Mouse (Mus musculus) forebrain, embryonic 12.5 days (tissue): ENCODE measurements around the gene Dtd1. TPM values are rescaled to one million over a fixed set of nuclear protein-coding genes. Genes with fewer than 3 reads are reported as not detected.

ENCODE experiments used
- ATAC-seq: fragments of 200-750 bp; cut with Nextera tagmentation; 2 replicates; pipeline ENCODE4 v1.8.0; 2017; ENCODE audit warnings: moderate TSS enrichment; ENCODE audit not compliant: low FRiP score
- H3K27ac ChIP-seq: fragments of 300-500 bp; sonication (generic); 2 replicates; pipeline ENCODE4 v1.5.1; 2016; ENCODE audit warnings: mild to moderate bottlenecking
- H3K27me3 ChIP-seq: fragments of 300-500 bp; sonication (generic); 2 replicates; pipeline ENCODE4 v1.6.1; 2016; ENCODE audit warnings: mild to moderate bottlenecking
- H3K36me3 ChIP-seq: fragments of 300-500 bp; sonication (generic); replicated peaks from 2 replicates; pipeline ENCODE4 v1.6.1; 2016; ENCODE audit warnings: mild to moderate bottlenecking
- H3K4me1 ChIP-seq: fragments of 300-500 bp; sonication (generic); 2 replicates; pipeline ENCODE4 v1.6.1; 2016
- H3K4me2 ChIP-seq: fragments of 300-500 bp; sonication (generic); 2 replicates; pipeline ENCODE4 v1.6.1; 2016; ENCODE audit warnings: mild to moderate bottlenecking, moderate library complexity
- H3K4me3 ChIP-seq: fragments of 300-500 bp; sonication (generic); replicated peaks from 2 replicates; pipeline ENCODE4 v1.5.1; 2016; ENCODE audit warnings: mild to moderate bottlenecking
- H3K9ac ChIP-seq: fragments of 300-500 bp; sonication (generic); 2 replicates; pipeline ENCODE4 v1.6.1; 2016; ENCODE audit warnings: mild to moderate bottlenecking
- H3K9me3 ChIP-seq: fragments of 300-500 bp; sonication (generic); 2 replicates; pipeline ENCODE4 v1.6.1; 2016
- WGBS: fragments of 180-500 bp; shearing (Covaris S2); methylation state at CpG from one replicate; pipeline ENCODE4 v1.1.7; 2016; 5-methylcytosine and 5-hydroxymethylcytosine counted together
- polyA plus RNA-seq: library from polyadenylated mRNA; unstranded; fragments of >200 nt; fragmentation: Nextera tagmentation; extraction: Ambion mirVana; gene quantifications from 2 replicates; pipeline ENCODE4 v1.2.1, GENCODE M21; 2016

Dtd1 gene
- polyA plus RNA-seq, 1 experiment from 2014 or later, result 35.5 TPM

DNA sequence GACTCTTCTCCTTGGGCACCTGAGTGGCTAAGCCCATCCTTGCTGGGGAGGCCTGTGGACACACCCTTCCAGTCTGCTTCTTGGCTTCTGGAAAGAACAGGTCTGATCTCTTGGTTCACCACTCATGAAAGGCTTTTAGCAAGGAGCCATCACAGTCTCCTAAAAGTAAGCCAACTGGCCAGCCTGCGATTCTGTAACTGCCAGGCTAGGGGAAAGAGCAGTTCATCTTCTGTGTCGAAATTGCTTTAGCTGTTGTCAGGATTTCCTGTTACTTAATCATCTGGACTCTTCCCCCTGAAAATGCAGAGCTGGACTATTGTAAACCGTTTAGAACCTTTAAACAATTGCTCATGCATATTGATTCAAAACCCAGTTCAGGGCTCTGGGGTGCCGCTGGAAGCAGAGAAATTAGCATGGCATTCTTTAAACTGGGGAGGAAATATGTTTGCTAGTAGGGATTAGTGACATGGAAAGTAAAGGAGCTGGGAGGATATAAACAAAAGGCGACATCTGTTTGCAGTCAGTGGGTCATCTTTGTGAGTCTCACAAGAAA is 120.8 kb downstream of the Dtd1 start:
- Histone ChIP-seq H3K4me2 (no peak overlapping the region), H3K9ac (no peak overlapping the region), H3K36me3 (no peaks in the 10 kb centered on the region), H3K4me3 (no peak overlapping the region), H3K27me3 (no peaks in the 10 kb centered on the region), H3K27ac (no peak overlapping the region), H3K9me3 (no peaks in the 10 kb centered on the region), H3K4me1 (peaks cover 11% of the 10 kb centered on the region)
- no peak for ATAC-seq
- WGBS, result 42% methylated on average over 5 of the region's 5 CpGs

DNA sequence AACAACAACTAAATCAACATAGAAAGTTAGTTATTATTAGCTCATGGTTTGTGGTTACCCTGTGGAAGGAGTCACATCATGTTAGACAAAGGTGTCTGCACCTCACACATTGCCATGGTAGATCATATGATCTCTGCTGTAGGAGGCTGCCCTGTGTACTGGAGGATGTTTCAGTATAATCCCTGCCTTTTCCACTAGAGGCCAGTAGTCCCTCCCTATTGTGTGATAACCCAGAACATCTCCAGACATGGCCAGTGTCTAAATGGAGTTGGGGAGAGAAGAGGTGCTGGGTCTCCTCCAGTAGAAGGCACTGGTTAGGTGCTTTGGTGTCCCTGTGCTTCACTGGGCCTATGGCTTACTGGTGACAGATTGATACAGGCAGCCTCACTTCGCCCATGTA is 125.0 kb downstream of the Dtd1 start:
- Histone ChIP-seq H3K36me3 (no peaks in the 10 kb centered on the region), H3K27ac (no peak overlapping the region), H3K4me1 (peaks cover 7% of the 10 kb centered on the region), H3K4me2 (no peak overlapping the region), H3K27me3 (no peaks in the 10 kb centered on the region), H3K9ac (no peak overlapping the region), H3K9me3 (no peaks in the 10 kb centered on the region), H3K4me3 (no peak overlapping the region)
- no peak for ATAC-seq
- 89% methylated on average over 1 of the region's 1 CpGs for WGBS

DNA sequence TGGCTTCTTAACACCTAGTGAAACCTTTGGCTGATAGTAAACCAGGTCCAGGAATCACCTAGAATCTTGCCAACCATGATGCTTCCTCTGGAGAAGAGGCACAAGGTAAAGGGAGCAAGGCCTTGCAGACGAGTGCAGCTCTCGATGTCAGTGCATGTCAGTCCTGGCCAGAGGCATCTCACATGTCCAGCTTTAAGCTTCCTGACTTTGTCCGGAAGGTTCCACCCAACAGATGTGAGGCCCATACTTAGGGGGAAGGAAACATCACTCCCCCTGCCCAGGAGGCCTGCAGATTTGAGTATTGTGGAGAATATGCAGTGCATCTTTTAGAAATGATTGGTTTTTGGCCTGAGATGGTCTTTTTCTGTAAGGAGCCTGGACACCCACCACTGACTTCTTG is 127.4 kb downstream of the Dtd1 start:
- 89% methylated on average over 3 of the region's 3 CpGs for WGBS
- H3K4me1 ChIP-seq, result no peaks in the 10 kb centered on the region
- ATAC-seq, result no peak
- no peak overlapping the region for H3K4me2 ChIP-seq
- no peaks in the 10 kb centered on the region for H3K36me3 ChIP-seq
- no peak overlapping the region for H3K9ac ChIP-seq
- H3K27ac ChIP-seq, result no peak overlapping the region
- no peaks in the 10 kb centered on the region for H3K27me3 ChIP-seq
- no peak overlapping the region for H3K4me3 ChIP-seq
- no peaks in the 10 kb centered on the region for H3K9me3 ChIP-seq

DNA sequence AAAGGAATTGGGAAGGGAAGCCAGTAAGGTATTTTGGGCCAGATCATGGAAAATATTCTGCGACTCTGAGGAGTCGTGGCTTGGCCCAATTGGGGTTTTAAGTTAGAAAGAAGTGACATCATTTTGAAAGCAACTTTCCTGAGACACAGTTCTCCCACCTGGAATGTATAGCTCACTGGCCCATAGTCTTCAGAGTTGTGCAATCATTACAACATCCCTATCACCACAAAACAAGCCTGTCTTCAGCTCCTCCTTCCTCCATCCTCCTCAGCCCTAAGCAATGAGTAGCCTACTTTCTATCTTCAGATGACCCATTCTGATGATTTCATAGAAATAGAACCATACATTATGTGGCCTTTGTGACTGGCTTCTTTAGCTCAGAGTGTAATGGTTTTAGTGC is 130.1 kb downstream of the Dtd1 start:
- Histone ChIP-seq H3K4me1 (no peaks in the 10 kb centered on the region), H3K9ac (no peak overlapping the region), H3K27ac (no peak overlapping the region), H3K27me3 (no peaks in the 10 kb centered on the region), H3K4me3 (no peak overlapping the region), H3K9me3 (no peaks in the 10 kb centered on the region), H3K36me3 (no peaks in the 10 kb centered on the region), H3K4me2 (no peak overlapping the region)
- WGBS, result 98% methylated on average over 2 of the region's 2 CpGs
- no peak for ATAC-seq

DNA sequence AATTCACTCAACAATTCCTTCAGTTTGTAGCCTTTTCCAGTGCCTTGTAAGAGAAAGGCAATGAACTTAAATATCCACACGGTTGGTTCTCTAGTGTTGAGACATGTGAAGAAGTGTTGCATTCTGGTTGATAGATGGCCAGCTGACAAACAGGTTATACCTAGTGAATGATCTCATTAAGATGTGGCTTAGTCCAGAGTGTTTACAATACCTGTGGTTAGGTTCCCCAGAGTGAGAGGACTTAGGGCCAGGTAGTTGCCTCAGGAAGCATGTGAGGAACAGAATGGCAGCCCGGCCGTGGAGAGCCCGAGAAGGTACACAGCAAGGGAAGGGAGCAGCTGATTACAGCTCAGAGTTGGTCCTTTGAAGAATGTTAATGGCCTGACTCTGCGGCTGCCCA is 138.5 kb downstream of the Dtd1 start:
- Histone ChIP-seq H3K27ac (no peak overlapping the region), H3K4me3 (no peak overlapping the region), H3K9ac (no peak overlapping the region), H3K4me1 (no peaks in the 10 kb centered on the region), H3K9me3 (no peaks in the 10 kb centered on the region), H3K4me2 (no peak overlapping the region), H3K36me3 (no peaks in the 10 kb centered on the region), H3K27me3 (no peaks in the 10 kb centered on the region)
- no peak for ATAC-seq
- WGBS, result 83% methylated on average over 5 of the region's 5 CpGs

DNA sequence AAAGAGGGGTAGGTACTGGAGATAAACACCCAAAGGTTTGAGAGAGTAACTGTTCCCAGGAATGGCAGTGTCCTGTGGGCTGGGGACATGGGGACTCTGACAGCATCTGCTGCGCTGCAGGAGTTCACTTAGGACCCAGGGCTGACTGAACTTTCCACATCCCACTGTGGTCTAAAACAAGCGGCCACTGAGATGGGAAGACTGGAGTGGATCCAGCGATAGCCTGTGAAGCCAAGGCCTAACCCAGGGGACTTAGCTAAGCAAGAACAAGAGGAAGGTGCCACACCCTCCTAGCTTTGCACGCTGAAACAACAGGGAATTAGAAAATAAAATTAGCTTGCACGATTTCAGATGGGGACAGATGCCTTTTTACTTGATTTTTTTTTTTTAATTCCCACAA is 138.9 kb downstream of the Dtd1 start:
- Histone ChIP-seq H3K36me3 (no peaks in the 10 kb centered on the region), H3K4me1 (no peaks in the 10 kb centered on the region), H3K4me2 (no peak overlapping the region), H3K9ac (no peak overlapping the region), H3K27me3 (no peaks in the 10 kb centered on the region), H3K27ac (no peak overlapping the region), H3K9me3 (no peaks in the 10 kb centered on the region), H3K4me3 (no peak overlapping the region)
- 82% methylated on average over 5 of the region's 5 CpGs for WGBS
- ATAC-seq, result no peak

DNA sequence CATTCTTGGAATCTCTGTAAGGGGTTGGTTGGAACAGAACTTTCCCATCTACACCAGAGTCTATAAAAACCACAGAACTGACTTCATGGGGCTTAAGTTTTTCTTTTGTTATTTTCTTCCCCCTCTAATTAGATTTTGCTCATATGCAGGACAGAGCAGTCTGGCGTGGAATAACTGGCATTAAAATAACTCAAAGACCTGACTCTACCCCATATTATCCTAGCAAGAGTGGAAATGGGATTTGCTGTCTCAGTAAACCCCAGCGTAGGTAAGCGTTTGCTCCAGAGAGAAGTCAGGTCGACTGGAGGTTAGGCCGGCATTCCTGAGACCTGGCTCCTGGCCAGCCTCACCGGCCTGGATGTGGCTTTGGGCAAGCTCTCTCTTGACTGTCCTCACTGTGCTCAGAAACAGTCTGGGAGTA is 140.9 kb downstream of the Dtd1 start:
- Histone ChIP-seq H3K36me3 (no peaks in the 10 kb centered on the region), H3K4me1 (no peaks in the 10 kb centered on the region), H3K9me3 (no peaks in the 10 kb centered on the region), H3K4me3 (no peak overlapping the region), H3K27ac (no peak overlapping the region), H3K9ac (no peak overlapping the region), H3K4me2 (no peak overlapping the region), H3K27me3 (no peaks in the 10 kb centered on the region)
- no peak for ATAC-seq
- WGBS, result 73% methylated on average over 6 of the region's 6 CpGs

DNA sequence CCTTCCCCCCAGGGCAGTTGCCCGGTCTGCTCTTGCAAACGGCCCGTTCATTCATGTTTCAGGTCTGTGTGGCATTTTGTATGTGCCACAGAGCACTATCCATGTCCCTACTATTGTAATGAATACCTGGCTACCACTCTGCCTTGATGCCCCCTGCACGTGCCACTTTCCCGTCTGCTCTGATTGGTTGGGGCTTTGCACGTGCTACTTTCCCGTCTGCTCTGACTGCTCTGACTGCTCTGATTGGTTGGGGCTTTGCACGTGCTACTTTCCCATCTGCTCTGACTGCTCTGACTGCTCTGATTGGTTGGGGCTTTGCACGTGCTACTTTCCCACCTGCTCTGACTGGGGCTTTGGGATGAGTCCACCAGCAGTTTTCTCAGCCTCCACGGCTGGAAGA is 142.3 kb downstream of the Dtd1 start:
- H3K27ac ChIP-seq, result no peak overlapping the region
- H3K36me3 ChIP-seq, result no peaks in the 10 kb centered on the region
- WGBS, result 83% methylated on average over 10 of the region's 10 CpGs
- no peak overlapping the region for H3K9ac ChIP-seq
- H3K27me3 ChIP-seq, result no peaks in the 10 kb centered on the region
- H3K4me3 ChIP-seq, result no peak overlapping the region
- no peaks in the 10 kb centered on the region for H3K4me1 ChIP-seq
- H3K4me2 ChIP-seq, result no peak overlapping the region
- ATAC-seq, result no peak
- no peaks in the 10 kb centered on the region for H3K9me3 ChIP-seq

DNA sequence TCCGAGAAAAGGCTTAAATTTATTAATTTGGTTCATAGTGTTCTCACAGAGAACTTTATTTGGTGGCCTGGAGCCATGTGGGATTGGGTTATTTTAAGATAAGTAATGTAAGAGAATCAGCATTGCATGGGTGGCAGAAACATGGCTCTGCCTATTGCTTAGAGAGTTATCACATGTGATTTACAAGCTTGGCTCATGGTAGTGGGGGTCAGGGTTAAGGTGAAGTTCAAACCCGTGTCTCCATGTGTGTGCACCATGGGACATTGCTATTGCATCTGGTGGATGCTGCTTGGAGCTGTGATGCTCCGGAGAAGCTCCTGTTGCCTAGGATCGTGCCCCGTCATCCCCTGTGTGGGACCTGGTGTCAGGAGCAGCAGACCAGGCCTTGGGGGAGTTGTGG is 143.6 kb downstream of the Dtd1 start:
- no peak overlapping the region for H3K27ac ChIP-seq
- WGBS, result 88% methylated on average over 5 of the region's 5 CpGs

DNA sequence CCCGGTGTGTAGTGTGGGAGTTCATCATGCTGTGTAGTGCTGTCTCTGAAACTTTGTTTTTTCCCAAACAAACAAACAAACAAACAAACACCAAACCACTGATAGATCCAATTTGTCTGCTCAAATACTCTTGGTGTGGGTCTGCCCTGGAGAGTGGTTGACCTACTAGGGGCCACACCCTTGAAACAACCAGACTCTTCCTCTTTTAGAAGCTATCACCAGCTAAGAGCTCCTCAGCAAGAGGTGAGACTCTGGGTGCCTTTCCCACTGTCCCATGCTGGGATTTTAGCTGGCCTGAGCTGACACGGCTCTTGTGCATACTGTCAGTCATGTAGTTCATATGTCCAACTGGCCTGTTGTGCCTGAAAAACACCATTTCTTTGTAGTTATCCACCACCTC is 145.6 kb downstream of the Dtd1 start:
- Histone ChIP-seq H3K9me3 (no peaks in the 10 kb centered on the region), H3K4me3 (no peak overlapping the region), H3K4me2 (no peak overlapping the region), H3K9ac (no peak overlapping the region), H3K27ac (no peak overlapping the region), H3K4me1 (no peaks in the 10 kb centered on the region), H3K36me3 (no peaks in the 10 kb centered on the region), H3K27me3 (no peaks in the 10 kb centered on the region)
- 86% methylated on average over 2 of the region's 2 CpGs for WGBS
- ATAC-seq, result no peak

More for the DNA sequence above, 143.6 kb downstream of the Dtd1 start:
- Histone ChIP-seq H3K9ac (no peak overlapping the region), H3K4me1 (no peaks in the 10 kb centered on the region), H3K27me3 (no peaks in the 10 kb centered on the region), H3K4me3 (no peak overlapping the region), H3K9me3 (no peaks in the 10 kb centered on the region), H3K36me3 (no peaks in the 10 kb centered on the region), H3K4me2 (no peak overlapping the region)
- no peak for ATAC-seq

DNA sequence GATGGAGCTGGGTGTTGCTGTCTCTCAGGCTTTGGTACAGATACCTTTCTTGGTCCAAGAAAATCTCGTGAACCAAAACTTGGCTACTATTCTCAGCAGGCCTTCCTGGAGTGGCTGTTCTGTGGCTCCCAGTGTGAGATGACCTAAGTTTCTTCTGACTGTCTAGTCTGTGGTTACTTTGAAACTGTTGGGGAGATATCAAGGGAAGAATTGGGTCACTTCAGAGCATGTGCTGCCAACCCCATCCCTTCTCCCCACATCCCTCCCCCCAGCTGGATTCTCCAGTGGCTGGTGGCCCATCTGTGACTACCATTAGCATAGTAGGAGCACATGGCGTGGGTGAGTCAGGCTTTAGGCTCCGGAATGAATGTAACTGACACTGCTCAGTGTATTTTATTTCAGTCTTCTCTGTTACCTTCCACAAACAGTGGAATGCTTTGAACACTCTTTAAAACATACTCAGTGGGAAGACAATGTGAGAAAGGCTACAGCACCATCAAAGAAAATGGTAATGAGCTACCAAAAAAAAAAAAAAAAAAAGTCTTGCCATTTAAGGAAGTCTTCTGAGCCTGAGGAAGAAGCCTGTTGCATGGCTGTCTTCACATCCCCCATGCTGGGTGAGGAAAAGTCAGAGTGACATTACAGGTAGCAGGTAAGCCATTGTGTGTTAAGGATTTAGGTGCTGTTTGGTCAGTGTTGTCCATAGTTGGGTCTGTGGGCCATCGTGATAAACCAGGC is 146.5 kb downstream of the Dtd1 start:
- Histone ChIP-seq H3K9ac (no peak overlapping the region), H3K27ac (no peak overlapping the region), H3K9me3 (no peaks in the 10 kb centered on the region), H3K4me2 (no peak overlapping the region), H3K36me3 (no peaks in the 10 kb centered on the region), H3K4me1 (no peaks in the 10 kb centered on the region), H3K4me3 (no peak overlapping the region), H3K27me3 (no peaks in the 10 kb centered on the region)
- no peak for ATAC-seq
- WGBS, result 69% methylated on average over 4 of the region's 4 CpGs

DNA sequence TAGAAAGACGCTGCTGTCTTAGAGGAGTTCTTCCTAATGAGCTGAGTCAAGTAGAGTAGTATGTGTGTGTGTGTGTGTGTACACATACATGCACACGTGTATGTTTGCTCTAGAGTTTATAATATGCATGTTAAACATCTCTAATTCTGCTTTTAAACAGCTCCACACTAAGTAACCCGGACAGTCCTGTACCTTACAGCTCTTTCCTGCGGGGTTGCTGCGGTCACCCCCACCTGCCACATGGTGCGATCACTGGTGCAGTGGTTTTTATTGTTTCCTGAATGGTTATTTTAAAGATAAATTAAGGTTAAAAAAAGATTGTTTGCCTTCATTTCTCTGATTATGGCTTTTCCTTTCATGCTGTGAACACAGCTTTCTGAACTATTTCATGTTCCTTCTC is 153.9 kb downstream of the Dtd1 start:
- 89% methylated on average over 6 of the region's 6 CpGs for WGBS
- Histone ChIP-seq H3K9ac (no peak overlapping the region), H3K27me3 (no peaks in the 10 kb centered on the region), H3K27ac (no peak overlapping the region), H3K4me2 (no peak overlapping the region), H3K36me3 (no peaks in the 10 kb centered on the region), H3K4me1 (no peaks in the 10 kb centered on the region), H3K4me3 (no peak overlapping the region), H3K9me3 (no peaks in the 10 kb centered on the region)
- no peak for ATAC-seq

DNA sequence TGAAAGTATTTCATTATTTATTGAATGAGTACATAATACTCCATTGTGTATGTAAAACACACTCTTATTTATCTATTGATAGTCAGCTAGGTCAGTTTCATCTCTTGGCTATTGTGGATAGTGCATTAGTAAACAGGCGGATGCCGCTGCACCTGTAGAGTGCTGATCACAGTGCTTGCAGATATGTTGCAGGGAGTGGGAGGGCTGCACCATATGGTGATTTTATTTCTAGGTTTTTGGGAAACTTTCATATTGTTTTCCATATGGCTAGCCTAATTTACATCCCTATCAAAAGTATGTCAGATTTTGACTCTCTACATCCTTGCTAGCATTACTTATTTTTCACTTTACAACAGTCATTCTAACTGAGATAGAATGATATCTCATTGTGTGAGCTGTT is 155.3 kb downstream of the Dtd1 start:
- Histone ChIP-seq H3K9me3 (no peaks in the 10 kb centered on the region), H3K9ac (no peak overlapping the region), H3K36me3 (no peaks in the 10 kb centered on the region), H3K27me3 (no peaks in the 10 kb centered on the region), H3K27ac (no peak overlapping the region), H3K4me1 (no peaks in the 10 kb centered on the region), H3K4me3 (no peak overlapping the region), H3K4me2 (no peak overlapping the region)
- whole genome bisulfite sequencing, result 96% methylated on average over 2 of the region's 2 CpGs
- no peak for ATAC-seq
